Mouse (Mus musculus): Measurements from ENCODE around the gene Nectin3. TPM values are rescaled to one million over a fixed set of nuclear protein-coding genes. Genes with fewer than 3 reads are reported as not detected.
"Not testable (repeated sequence)": the region's sequence is repeated elsewhere in the genome, so short reads cannot be mapped to it uniquely, and the experiment has no call there.

The Nectin3 gene
- total RNA-seq, 2 experiments from 2014 or later = 25.4 to 28.8 TPM

DNA sequence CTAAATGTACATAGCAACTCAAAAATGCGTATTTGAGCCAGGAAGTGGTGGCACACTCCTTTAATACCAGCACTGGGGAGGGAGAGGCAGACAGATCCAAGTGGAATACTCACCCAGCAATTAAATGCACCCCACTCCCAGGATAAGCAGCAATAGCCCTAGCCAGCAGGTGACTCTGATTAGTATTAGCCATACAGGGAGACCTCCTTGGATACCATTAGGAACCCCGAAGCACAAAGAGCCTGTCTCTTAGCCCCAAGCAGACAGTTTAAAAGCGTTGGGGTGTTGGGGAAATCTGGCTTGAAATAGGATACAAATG is 87.6 kb downstream of the Nectin3 start:
- no peak for DNase-seq

- DNase-seq = no peak
Measured at GRCm38 (mm10) chr16:46410053-46410738, 88.1 kb downstream of the Nectin3 start.

GRCm38 (mm10) chr16:46407997-46408396 is 90.3 kb downstream of the Nectin3 start:
- DNase-seq = no peak

- no peak for DNase-seq
Measured at GRCm38 (mm10) chr16:46406844-46407639, 91.3 kb downstream of the Nectin3 start.

DNA sequence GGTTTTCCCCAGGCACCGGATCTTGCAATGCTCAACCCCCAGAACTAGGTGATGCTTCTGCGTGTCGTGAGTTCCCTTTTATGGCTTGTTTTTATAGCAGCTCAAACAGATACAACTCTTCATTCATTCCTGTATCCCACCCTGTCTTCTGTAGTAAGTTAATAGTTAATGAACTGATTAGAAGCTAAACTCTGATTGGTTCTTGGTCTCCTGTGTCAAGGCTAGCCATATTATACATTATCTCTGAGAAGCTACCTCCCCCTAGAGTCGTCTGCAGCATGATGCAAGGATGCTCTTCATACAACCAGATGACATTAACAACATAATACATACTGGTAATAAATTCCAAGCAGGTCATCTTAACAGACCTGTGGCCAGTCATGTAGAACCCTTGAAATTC is 100.4 kb downstream of the Nectin3 start:
- DNase-seq = no peak

DNA sequence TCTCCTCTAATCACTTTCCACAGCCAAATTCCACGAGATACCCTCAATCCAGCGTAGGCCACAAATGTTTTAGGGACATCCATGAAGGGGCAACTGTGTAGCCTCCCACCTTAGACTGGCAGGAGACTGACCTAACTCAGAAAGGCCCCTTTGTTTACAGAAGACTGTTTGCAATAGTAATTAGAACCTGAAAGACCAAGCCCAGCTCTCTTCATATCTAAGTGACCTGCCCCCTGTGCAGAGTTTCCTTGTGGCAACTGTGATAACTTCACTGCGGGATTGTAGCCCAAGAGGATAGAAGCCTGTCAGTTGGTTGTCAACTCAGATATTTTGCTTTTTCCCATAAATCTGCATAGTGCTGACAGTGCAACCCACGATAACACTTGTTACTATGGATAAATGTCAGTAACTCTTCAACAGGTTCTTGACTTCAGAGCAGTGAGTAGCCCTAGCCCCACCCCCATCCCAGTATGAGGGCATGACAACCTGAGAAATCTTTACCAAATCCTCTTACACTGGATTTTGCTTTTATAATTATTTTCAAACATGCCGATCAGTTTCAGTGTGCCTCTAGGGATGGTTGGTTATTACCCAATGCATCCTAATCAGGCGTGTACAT is 108.8 kb downstream of the Nectin3 start:
- no peak for DNase-seq

- DNase-seq = no peak
Measured at GRCm38 (mm10) chr16:46388527-46389414, 109.6 kb downstream of the Nectin3 start.

DNA sequence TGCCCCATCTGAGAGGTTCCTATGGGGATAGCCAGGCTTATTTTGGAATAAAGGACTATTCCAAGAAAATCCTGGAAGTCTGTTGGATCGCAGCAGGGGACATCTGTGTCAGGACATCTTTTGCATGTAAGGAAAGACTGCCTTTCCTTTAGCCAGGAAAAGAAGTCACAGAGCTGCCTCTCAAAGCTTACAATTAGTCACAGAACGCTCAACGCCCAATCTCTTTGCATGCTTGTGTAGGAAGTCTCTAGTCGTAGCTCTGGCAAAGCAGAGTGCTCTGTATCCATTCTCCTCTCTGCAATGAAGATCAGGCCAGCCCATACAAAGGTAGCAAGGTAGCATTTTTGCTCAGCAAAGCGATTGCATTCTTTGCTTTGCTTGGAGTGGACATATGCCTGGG is 114.0 kb downstream of the Nectin3 start:
- no peak for DNase-seq

- DNase-seq = no peak
Measured at GRCm38 (mm10) chr16:46383344-46383743, 115.0 kb downstream of the Nectin3 start.

DNA sequence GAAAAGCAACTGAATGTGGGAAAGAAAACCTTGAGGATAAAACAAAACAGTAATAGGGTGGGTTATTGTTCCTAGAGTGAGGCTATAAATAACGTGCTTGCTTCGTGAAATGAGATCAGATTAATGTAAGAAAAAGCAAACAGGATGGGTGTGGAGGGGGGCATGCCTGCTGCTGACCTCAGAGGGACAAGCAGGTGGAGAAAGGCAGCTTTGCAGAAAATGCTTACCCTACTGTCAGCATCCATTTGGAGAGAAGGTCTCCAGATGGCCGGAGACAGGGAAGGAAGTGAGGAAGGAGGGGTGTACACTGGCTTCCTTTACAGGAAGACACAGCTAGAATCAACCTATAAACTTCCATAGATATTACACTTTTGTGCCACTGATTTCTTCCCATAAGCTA is 121.8 kb downstream of the Nectin3 start:
- DNase-seq = no peak

DNA sequence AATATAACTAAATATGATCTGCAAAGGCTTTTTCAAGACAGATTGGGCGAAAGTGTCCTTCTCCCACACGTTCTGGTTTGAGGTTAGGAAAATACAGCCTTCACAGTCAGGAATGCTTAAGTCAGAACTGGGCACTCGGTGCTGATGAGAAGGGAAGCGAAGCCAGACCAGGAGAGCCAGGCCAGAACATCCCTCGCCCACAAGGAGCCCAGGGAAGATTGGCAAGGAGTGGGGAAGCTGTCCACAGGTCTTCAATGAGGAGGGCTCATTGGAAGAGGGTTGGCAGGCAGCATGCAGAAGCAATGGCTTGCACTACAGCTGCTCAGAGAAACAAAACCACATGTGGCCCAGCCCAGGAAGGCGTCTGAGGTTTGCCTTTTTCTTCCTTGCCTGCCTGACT is 136.3 kb downstream of the Nectin3 start:
- DNase-seq = peak; percentile 7

DNA sequence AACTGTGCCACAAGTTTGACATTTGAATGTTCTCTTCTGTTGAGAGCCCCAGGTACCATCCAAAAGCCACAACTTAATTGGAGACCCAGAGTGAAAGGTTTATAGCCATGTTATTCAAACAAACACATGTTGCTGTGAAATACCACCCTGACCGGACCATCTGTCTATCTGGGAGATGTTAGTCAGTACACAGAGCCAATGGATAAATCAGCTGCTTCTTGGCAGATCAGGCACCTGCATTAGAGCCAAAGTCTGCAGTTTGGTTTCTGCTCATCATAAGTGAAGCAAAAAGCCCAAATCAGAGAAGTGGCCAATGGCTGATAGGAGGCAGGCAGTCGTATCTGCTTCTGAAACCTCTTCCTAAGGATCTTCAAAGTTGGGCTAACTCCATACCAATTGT is 140.7 kb downstream of the Nectin3 start:
- not testable (repeated sequence) for DNase-seq

DNA sequence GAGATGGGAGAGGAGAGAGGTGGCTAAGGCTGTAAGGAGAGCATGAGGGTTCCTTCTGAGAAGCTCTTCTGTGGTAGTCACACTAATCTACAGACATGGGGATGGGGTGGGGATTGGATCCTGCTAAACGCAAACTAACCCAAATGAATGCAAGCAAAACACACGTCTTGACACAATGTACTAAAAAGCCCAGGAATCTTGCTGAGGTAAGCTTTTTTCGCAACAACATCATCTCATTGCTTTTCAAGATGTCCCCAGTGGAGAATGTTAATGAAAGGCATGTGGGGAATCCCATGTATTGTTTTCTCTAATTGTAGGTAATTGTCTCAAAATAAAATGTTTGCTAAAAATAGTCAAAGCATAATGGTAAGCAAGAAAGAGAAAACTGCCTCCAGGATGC is 141.7 kb downstream of the Nectin3 start:
- no peak for DNase-seq
